Mouse (Mus musculus): ENCODE data around the gene Cfap65.

Gene Cfap65

GRCm38 (mm10) chr1:74939762-74940161, 4.4 kb upstream of the Cfap65 start:
- no peak for DNase-seq (ENCODE audit: low read depth, low spot score)

- DNase-seq (ENCODE audit: low read depth, low spot score) = no peak
Measured at GRCm38 (mm10) chr1:74936221-74936830, 927 bp upstream of the Cfap65 start.

GRCm38 (mm10) chr1:74927621-74928296, 7.6 kb downstream of the Cfap65 start:
- DNase-seq (ENCODE audit: low read depth, low spot score) = no peak

- peak; percentile 13 for DNase-seq (ENCODE audit: low read depth, low spot score)
Measured at GRCm38 (mm10) chr1:74926721-74927120, 8.7 kb downstream of the Cfap65 start.

GRCm38 (mm10) chr1:74924464-74924863, 10.9 kb downstream of the Cfap65 start:
- no peak for DNase-seq (ENCODE audit: low read depth, low spot score)

GRCm38 (mm10) chr1:74915706-74916105, 19.7 kb downstream of the Cfap65 start:
- DNase-seq (ENCODE audit: low read depth, low spot score) = no peak

GRCm38 (mm10) chr1:74902191-74902590, 33.2 kb downstream of the Cfap65 start:
- no peak for DNase-seq (ENCODE audit: low read depth, low spot score)

- peak; percentile 65 for DNase-seq (ENCODE audit: low read depth, low spot score)
Measured at GRCm38 (mm10) chr1:74901686-74902085, 33.7 kb downstream of the Cfap65 start.

GRCm38 (mm10) chr1:74900341-74901285, 34.8 kb downstream of the Cfap65 start:
- no peak for DNase-seq (ENCODE audit: low read depth, low spot score)

- DNase-seq (ENCODE audit: low read depth, low spot score) = no peak
Measured at GRCm38 (mm10) chr1:74898656-74899431, 36.6 kb downstream of the Cfap65 start.

GRCm38 (mm10) chr1:74897976-74898375, 37.4 kb downstream of the Cfap65 start:
- no peak for DNase-seq (ENCODE audit: low read depth, low spot score)

- DNase-seq (ENCODE audit: low read depth, low spot score) = peak; percentile 67
Measured at GRCm38 (mm10) chr1:74894966-74895365, 40.4 kb downstream of the Cfap65 start.

GRCm38 (mm10) chr1:74893134-74893855, 42.1 kb downstream of the Cfap65 start, which contains the start of gene Cryba2:
Cryba2 (minus strand) TSS chr1:74893143.
- DNase-seq (ENCODE audit: low read depth, low spot score) = peak; percentile 47

- DNase-seq (ENCODE audit: low read depth, low spot score) = no peak
Measured at GRCm38 (mm10) chr1:74892351-74893133, 42.9 kb downstream of the Cfap65 start.

GRCm38 (mm10) chr1:74891513-74891912, 43.9 kb downstream of the Cfap65 start:
- DNase-seq (ENCODE audit: low read depth, low spot score) = peak; percentile 15

- DNase-seq (ENCODE audit: low read depth, low spot score) = no peak
Measured at GRCm38 (mm10) chr1:74885369-74886042, 49.9 kb downstream of the Cfap65 start, which contains the start of gene Fev. Fev (minus strand) TSS chr1:74885419.

GRCm38 (mm10) chr1:74884196-74885141, 50.9 kb downstream of the Cfap65 start:
- no peak for DNase-seq (ENCODE audit: low read depth, low spot score)

- DNase-seq (ENCODE audit: low read depth, low spot score) = no peak
Measured at GRCm38 (mm10) chr1:74883441-74883840, 52.0 kb downstream of the Cfap65 start.

All from CD4-positive, CD25-positive, alpha-beta regulatory T cell, adult 2 months (primary cell).